In the genomic region with DNA sequence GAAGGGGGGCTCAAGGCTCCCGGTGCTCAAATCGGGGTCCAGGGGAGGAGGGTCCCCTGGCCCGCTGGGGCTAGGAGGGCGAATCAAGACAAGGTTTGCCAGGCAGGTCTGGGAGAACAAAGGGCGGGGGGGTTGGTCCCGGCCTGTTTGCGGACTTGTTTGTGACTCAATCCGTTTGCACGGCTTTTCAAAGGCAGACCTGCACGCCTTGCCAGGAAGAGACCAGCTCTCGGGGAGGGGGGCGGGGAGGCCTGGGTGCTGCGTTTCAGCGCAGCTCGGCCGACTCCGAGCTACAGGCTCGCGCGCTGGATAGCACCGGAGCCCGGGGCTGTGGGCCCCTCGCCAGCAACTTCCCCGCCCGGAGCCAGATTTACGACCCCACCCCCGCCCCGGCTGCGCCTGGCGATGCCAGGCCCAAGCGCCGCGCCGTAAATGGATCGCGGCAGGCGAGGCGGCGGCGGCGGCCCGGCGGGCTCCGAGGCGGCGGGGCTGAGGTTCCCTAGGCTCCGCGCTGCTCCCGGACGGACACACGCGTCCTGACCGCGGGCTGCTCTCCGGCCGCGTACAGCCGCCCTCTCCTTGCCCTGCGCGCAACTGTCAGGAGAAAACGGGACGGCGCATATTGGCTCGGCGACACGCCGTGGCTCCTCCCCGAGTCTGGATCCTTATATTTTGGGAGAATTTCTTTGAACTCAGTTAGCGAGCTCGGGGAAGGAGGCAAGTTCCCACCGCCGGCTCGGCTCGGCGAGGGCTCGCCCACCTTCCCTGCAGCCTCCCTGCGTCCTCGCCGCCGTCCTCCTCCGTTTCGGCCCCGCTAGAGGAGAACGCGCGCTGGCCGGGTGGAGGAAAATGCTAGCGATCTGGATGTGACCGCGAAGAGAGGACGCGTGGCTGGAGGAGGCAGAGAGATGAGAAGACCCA, we compare ENCODE assay signal across 8 mouse cellular contexts. TPM values are rescaled to one million over a fixed set of nuclear protein-coding genes. Genes with fewer than 3 reads are reported as not detected.
DNase-seq lines count a peak whose midpoint lies in the region; ATAC-seq and TF ChIP-seq lines count a peak whose summit lies in the region.

A gene (plus strand): TSS at position 695 of the 921 bp plus-strand sequence.

- ATAC-seq in embryonic facial prominence, embryonic 11.5 days (replicated peaks; ENCODE audit: insufficient number of reproducible peaks, low FRiP score, low TSS enrichment, low read depth) = peak; percentile 69
- ATAC-seq in kidney, embryonic 14.5 days (ENCODE audit: low FRiP score, low TSS enrichment) = peak; percentile 58
- ATAC-seq in neural tube, embryonic 11.5 days (ENCODE audit: insufficient read depth, low FRiP score, low TSS enrichment) = peak; percentile 70

- no peak within 1 kb of the TSS for H3K27ac ChIP-seq in spleen, adult 2 months (ENCODE audit: insufficient read depth, low read length)
- peak within 1 kb of the TSS; percentile 84 for H3K27ac ChIP-seq in embryonic facial prominence, embryonic 11.5 days (replicated peaks; ENCODE audit: low read depth, low read length)
- H3K27ac ChIP-seq in heart, embryonic 10.5 days = peak within 1 kb of the TSS; percentile 92
- H3K27ac ChIP-seq in kidney, embryonic 14.5 days (ENCODE audit: low read depth, low read length) = peak within 1 kb of the TSS; percentile 90
- H3K27ac ChIP-seq in neural tube, embryonic 11.5 days (ENCODE audit: low read depth, low read length) = peak within 1 kb of the TSS; percentile 63

- H3K9ac ChIP-seq in embryonic facial prominence, embryonic 11.5 days (replicated peaks; ENCODE audit: low read length) = peak within 1 kb of the TSS; percentile 80
- H3K9ac ChIP-seq in kidney, embryonic 14.5 days (ENCODE audit: low read depth, low read length) = peak within 1 kb of the TSS; percentile 76
- H3K9ac ChIP-seq in neural tube, embryonic 11.5 days (ENCODE audit: low read length) = peak within 1 kb of the TSS; percentile 69

- DNase-seq in spleen, adult 2 months (ENCODE audit: low read depth in 1 of 2, low spot score in 2 of 2) = no peak
- no peak for DNase-seq in spleen, adult 12 weeks (ENCODE audit: low spot score)
- peak; percentile 76 for DNase-seq in embryonic facial prominence, embryonic 11.5 days (ENCODE audit: low spot score)
- peak; percentile 84 for DNase-seq in heart, embryonic 10.5 days (ENCODE audit: low spot score)
- DNase-seq in liver = peak; percentile 38
- DNase-seq in neural tube, embryonic 11.5 days (ENCODE audit: low spot score) = peak; percentile 75
- DNase-seq in thymus, postnatal 0 days (ENCODE audit: low spot score) = peak; percentile 19

- H3K36me3 ChIP-seq in spleen, adult 2 months (ENCODE audit: control insufficient read depth, insufficient read depth, low read length) = no peaks in the 10 kb centered on the region
- no peaks in the 10 kb centered on the region for H3K36me3 ChIP-seq in embryonic facial prominence, embryonic 11.5 days (replicated peaks; ENCODE audit: control insufficient read depth, insufficient read depth, low read depth, low read length)
- H3K36me3 ChIP-seq in heart, embryonic 10.5 days = peaks cover 4% of the 10 kb centered on the region; the same call in 1 of the 2 replicates
- H3K36me3 ChIP-seq in kidney, embryonic 14.5 days (ENCODE audit: control insufficient read depth, insufficient read depth, low read length) = no peaks in the 10 kb centered on the region
- no peaks in the 10 kb centered on the region for H3K36me3 ChIP-seq in neural tube, embryonic 11.5 days (ENCODE audit: control insufficient read depth, insufficient read depth, low read length)

- H3K9me3 ChIP-seq in embryonic facial prominence, embryonic 11.5 days (replicated peaks; ENCODE audit: control insufficient read depth, low read length) = no peaks in the 10 kb centered on the region
- H3K9me3 ChIP-seq in heart, embryonic 10.5 days = no peaks in the 10 kb centered on the region
- H3K9me3 ChIP-seq in kidney, embryonic 14.5 days (ENCODE audit: control insufficient read depth, low read length) = no peaks in the 10 kb centered on the region
- H3K9me3 ChIP-seq in neural tube, embryonic 11.5 days (ENCODE audit: control insufficient read depth, low read length) = no peaks in the 10 kb centered on the region

- H3K4me3 ChIP-seq in spleen, adult 2 months (ENCODE audit: extremely low read depth, insufficient read depth, insufficient read length) = peak within 1 kb of the TSS; percentile 18; the same call in 1 of the 2 replicates
- peak within 1 kb of the TSS; percentile 79 for H3K4me3 ChIP-seq in embryonic facial prominence, embryonic 11.5 days (ENCODE audit: low read depth, low read length)
- peak within 1 kb of the TSS; percentile 75 for H3K4me3 ChIP-seq in heart, embryonic 10.5 days
- H3K4me3 ChIP-seq in kidney, embryonic 14.5 days (ENCODE audit: low read length) = peak within 1 kb of the TSS; percentile 58
- H3K4me3 ChIP-seq in neural tube, embryonic 11.5 days (ENCODE audit: low read depth, low read length) = peak within 1 kb of the TSS; percentile 63

- 1% methylated on average over 89 of the region's 92 CpGs for WGBS in spleen, adult 2 months
- WGBS in embryonic facial prominence, embryonic 11.5 days = under 1% methylated on average over 89 of the region's 92 CpGs
- WGBS in heart, embryonic 10.5 days = under 1% methylated on average over 91 of the region's 92 CpGs
- WGBS in kidney, embryonic 14.5 days = under 1% methylated on average over 90 of the region's 92 CpGs
- WGBS in neural tube, embryonic 11.5 days = under 1% methylated on average over 85 of the region's 92 CpGs

- H3K4me1 ChIP-seq in spleen, adult 2 months (ENCODE audit: control insufficient read depth, insufficient read depth, insufficient read length) = peaks cover 15% of the 10 kb centered on the region
- no peaks in the 10 kb centered on the region for H3K4me1 ChIP-seq in embryonic facial prominence, embryonic 11.5 days (ENCODE audit: control insufficient read depth, insufficient read depth, low read length)
- peaks cover 33% of the 10 kb centered on the region for H3K4me1 ChIP-seq in heart, embryonic 10.5 days
- H3K4me1 ChIP-seq in kidney, embryonic 14.5 days (ENCODE audit: control insufficient read depth, insufficient read depth, low read length) = 0 out of 2 replicates have a peak, but pooled peaks cover 9% of the 10 kb centered on the region
- peaks cover 24% of the 10 kb centered on the region for H3K4me1 ChIP-seq in neural tube, embryonic 11.5 days (ENCODE audit: control insufficient read depth, insufficient read depth, low read length)

- TF ChIP-seq CTCF in spleen, adult 2 months (IDR thresholded peaks at IDR 0.05; ENCODE audit: extremely low read depth, insufficient read depth, insufficient read length, insufficient replicate concordance) = no peak

- H3K4me2 ChIP-seq in embryonic facial prominence, embryonic 11.5 days (ENCODE audit: low read depth, low read length) = peak within 1 kb of the TSS; percentile 97
- peak within 1 kb of the TSS; percentile 100 for H3K4me2 ChIP-seq in kidney, embryonic 14.5 days (replicated peaks; ENCODE audit: low read depth, low read length)
- H3K4me2 ChIP-seq in neural tube, embryonic 11.5 days (ENCODE audit: low read depth) = peak within 1 kb of the TSS; percentile 99

- TF ChIP-seq POLR2A in spleen, adult 2 months (IDR thresholded peaks at IDR 0.05; ENCODE audit: low read depth, low read length) = no peak

- H3K27me3 ChIP-seq in spleen, adult 2 months (ENCODE audit: control insufficient read depth, insufficient read depth, low read length) = peaks cover 22% of the 10 kb centered on the region
- peaks cover 5% of the 10 kb centered on the region; the same call in 1 of the 2 replicates for H3K27me3 ChIP-seq in embryonic facial prominence, embryonic 11.5 days (ENCODE audit: control insufficient read depth, insufficient read depth, low read length)
- H3K27me3 ChIP-seq in heart, embryonic 10.5 days (ENCODE audit: insufficient read depth, poor library complexity, severe bottlenecking) = peaks cover 11% of the 10 kb centered on the region; the same call in 1 of the 2 replicates
- H3K27me3 ChIP-seq in kidney, embryonic 14.5 days (ENCODE audit: control insufficient read depth, insufficient read depth, low read length) = 0 out of 2 replicates have a peak, but pooled peaks cover 4% of the 10 kb centered on the region
- peaks cover 11% of the 10 kb centered on the region for H3K27me3 ChIP-seq in neural tube, embryonic 11.5 days (ENCODE audit: control insufficient read depth, insufficient read depth, low read length)

RNA-seq across cellular contexts. Expression of the gene that starts here (rescaled TPM):
- polyA plus RNA-seq in spleen, adult 2 months (2012; rRNA removed) = 0.02 and 0.04 TPM in 2 replicates
- polyA plus RNA-seq in embryonic facial prominence, embryonic 11.5 days (2014; fragmentation: Nextera tagmentation; extraction: Ambion mirVana) = 12.3 and 15.5 TPM in 2 replicates
- polyA plus RNA-seq in heart, embryonic 10.5 days (2016; fragmentation: Nextera tagmentation; extraction: Ambion mirVana) = 13.5 and 19.1 TPM in 2 replicates
- polyA plus RNA-seq in kidney, embryonic 14.5 days (2014; fragmentation: Nextera tagmentation; extraction: Ambion mirVana) = 14.8 and 22.9 TPM in 2 replicates
- polyA plus RNA-seq in neural tube, embryonic 11.5 days (2014; fragmentation: Nextera tagmentation; extraction: Ambion mirVana) = 6.5 and 8.4 TPM in 2 replicates
- 0.01 and 0.07 TPM in 2 replicates for polyA plus RNA-seq in thymus, postnatal 0 days (2015; fragmentation: Nextera tagmentation; extraction: Ambion mirVana)

Comparison
In these comparisons a context has a peak if more than half of its experiments do, and no peak if none do; other contexts are left out.
1. Peak in DNase-seq in thymus, postnatal 0 days; RNA of the gene not detected or under 1 TPM.
2. DNase-seq: peak in embryonic facial prominence, embryonic 11.5 days (single experiment), heart, embryonic 10.5 days (single experiment), liver (single experiment) and neural tube, embryonic 11.5 days (single experiment); none in spleen, adult 2 months (0 of 2) and spleen, adult 12 weeks (single experiment).
3. H3K4me3 ChIP-seq: peak in every context shown above with its lines; median percentile 79 in embryonic facial prominence, embryonic 11.5 days; 75 in heart, embryonic 10.5 days; 63 in neural tube, embryonic 11.5 days; 58 in kidney, embryonic 14.5 days; 18 in spleen, adult 2 months.
4. Peak in every context shown above with its lines, with median percentiles within 50 percentile points of each other: ATAC-seq, H3K4me2 ChIP-seq and H3K9ac ChIP-seq.